Mouse (Mus musculus) CD4-positive, CD25-positive, alpha-beta regulatory T cell (primary cell): ENCODE results near the gene Gm20908. TPM values are rescaled to one million over a fixed set of nuclear protein-coding genes. Genes with fewer than 3 reads are reported as not detected.

Experiments used
- polyA plus RNA-seq: library from polyadenylated mRNA; unstranded; fragments of 100-300 nt; shearing (Covaris generic); gene quantifications from one replicate; pipeline ENCODE4 v1.2.1, GENCODE M21; 2017

The Gm20908 gene
- polyA plus RNA-seq = not detected

GRCm38 (mm10) chrY:64472966-64473365, at the start of gene Gm20908:
Gm20908 (plus strand) TSS chrY:64473266.

